Mouse (Mus musculus) gonadal fat pad, adult 2 months (tissue): ENCODE measurements at regions not wholly inside any gene's neighbourhood (a gene's known extent, or its start where the extent isn't known, plus 50 kb on each side); places are given as distances from the start of the nearest gene placed in this dataset.

Experiments used
- DNase-seq: peaks from one replicate; pipeline ENCODE4 v3.0.0-alpha.2; 2012; ENCODE audit warnings: low read depth

DNA sequence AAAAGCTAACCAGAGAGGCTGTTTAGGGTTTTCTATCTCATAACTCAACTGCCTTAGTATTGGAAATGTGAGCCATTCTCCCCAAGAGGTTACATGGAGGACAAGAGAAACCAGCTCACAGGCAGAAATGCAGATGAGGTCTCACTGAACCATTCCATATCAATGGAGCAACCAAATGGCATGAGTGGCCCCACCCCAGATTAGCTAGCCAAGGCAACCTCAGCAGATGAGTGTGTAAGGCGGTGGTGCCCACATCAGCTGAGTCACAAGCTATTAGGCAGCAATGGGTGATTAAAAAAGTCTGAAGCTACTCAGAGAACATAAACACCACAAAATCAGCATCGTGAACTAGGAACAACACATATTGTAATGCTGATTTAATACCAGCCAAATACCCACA, 133.2 kb downstream of the Lpin1 start:
- DNase-seq, result no peak

DNA sequence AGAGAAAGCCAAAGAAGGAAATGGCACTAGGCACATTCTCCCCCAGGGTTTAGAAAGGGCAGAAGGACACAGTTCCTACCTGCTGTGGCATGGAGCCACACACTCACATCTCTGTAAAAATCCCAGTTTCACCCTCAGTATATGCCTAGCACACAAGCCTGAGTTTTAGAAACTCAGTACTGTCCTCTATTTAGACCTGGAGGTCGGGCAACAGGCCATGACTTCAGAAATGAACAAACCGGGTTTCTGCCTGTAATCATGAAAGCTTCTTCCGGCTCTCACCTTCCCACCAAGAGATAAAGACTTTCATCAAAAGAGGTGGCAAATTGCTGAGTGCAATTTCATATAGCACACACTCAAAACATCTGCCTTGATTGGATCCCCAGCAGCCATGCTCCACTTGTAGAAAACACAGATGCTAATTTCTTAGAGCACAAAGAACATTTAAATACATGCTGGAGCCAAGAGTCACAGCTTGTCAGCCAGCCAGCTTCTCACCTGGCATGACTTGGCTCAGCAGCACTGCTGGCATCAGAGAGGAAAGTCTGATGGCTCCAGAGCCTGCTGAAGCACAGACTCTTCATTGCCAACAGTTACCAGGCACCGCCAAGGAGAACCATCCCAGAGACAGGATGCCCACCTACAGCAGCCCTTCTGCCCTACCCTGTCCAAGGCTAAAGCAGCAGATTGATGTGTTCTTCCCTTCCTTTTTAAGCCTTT, 136.2 kb downstream of the Lpin1 start:
- DNase-seq, result no peak

DNA sequence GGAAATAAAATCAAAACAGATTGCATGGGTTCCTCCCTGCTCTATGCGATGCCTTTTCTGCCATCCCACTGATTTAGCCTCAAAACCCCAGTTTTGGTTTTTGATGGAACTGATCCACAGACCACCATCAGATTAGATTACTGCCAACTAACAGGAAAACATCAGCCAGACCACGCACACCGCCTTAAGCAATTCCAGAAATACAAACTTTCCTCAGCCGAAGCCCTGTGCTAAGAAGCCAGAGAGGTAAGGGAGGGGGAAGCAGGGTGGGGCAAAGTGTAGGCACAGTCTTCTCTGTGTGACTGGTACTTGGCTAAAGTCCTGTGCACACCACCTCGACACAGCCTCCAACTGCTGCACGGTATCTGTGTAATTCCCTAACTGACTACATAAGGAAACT, 153.3 kb downstream of the Lpin1 start:
- DNase-seq, result no peak

DNA sequence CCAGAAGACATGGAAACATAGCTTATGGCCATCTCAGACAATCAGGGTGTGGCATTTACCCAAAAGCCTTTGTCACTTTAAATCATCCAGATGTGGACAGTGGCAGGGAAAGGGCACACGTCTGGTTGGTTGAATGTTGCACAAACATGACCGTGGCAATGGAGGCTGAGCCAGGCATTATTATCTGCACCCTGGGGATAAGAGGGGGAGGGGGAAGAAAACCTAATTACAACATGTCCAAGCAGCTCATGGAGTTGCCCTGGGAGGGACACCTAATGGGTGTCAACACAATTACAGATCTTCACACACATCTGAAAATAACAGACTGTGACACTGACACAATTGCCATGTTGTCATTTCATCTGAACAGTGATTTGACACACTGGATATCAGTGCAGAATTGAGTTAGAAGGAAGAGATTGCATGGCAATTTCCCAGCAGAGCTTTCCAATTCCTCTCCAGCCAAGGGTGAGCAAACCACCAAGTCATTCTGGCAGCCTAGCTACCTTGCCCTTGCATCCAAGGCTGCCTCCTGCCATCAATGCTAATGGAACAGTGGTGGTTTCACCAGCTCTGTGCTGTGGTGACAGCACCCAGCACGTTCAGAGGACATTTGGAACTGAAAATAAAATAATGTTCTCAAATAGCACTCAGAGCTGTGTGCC, 159.9 kb downstream of the Lpin1 start:
- no peak for DNase-seq

DNA sequence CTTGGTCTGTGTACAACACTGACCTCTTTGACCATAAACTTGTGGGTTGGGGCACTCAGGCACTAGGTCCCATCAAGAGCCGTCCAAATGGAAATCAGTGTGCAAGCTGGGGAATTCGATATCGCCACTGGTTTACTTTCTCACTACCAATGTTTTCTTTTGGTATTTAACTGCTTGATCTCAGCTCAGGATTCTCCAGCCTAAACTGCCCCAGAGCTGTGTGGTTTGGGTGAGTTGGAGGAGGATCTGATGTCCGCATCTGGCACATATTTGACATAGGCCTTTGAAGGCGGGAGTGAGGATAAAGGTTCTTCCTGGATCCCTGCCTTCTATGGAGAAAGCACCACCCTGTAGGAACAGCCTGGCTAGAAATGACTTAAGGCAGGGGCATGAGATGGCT, 172.0 kb downstream of the Lpin1 start:
- DNase-seq, result no peak

DNA sequence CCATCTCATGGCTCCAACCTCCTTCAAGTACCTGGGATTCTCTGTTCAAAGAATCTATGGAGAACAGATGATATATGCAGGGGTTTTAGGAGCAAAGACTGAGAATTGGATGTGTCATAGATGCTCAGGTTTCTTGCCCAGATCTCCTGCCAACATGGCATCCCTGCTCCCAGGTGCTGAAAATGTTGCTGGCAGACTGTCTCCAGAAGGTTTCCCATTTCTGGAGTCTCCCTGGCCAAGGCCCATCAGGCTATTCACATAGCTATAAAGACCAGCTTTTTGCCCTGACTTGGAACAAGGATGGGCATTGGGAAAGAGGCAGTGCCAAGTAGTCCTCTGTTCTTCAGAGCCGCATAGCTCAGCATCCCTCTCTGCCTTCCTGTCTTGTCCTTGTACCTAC, 173.8 kb downstream of the Lpin1 start:
- no peak for DNase-seq

DNA sequence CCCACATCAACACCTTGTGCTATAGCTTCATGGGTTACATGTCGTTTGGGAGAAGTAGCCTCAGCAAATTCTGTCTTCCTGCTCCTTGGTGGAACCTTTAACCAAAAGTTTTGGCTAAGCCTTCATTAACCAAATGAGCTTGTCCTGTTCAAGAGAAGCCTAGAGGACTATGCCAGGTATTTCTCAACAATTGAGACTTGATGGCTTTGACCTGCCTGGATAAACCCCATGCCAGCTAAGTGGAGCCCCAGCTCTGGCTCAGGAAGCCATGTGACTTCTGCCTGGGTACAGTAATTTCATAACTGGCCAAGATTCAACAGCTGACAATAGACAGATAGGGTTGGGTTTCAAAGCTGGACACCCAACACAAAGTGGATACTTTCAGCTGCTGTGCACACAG, 174.5 kb downstream of the Lpin1 start:
- no peak for DNase-seq

DNA sequence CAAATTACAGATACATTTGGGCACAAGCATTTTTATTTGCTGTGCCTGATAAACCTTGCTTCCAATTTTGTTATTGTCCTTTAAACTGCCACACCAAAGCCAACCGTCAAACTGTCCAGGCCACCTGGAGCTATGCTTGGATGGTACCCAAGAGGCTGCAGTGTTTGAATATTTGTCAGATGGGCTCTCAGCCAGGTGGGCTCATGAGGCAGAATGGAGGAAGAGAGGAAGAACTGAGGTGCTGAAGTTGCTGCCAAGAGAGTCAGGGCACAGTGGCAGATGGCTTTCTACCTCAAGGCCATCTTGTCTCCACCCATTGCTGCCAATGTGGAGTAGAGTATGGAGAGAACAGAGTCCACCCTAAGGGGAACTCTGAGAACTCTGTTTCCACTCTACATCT, 176.0 kb downstream of the Lpin1 start:
- no peak for DNase-seq

DNA sequence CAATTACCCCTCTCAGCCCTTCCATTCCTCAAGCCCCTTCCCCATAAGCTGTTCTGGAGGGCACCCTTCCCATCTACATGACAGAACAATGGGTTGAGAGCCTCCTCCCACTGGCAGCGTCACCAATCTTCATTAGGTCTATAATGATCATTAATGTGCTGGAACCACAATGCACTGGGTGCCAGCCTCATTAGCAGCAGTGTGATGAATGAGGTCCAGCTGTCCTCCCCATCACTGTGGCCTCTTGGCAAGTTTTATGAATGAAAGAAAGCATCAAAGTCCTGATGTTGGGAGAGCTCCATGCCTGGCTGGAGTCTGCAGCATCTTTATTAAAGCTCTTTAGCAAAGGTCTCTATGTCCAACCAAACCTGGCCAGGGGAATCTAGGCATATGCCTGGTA, 176.5 kb downstream of the Lpin1 start:
- DNase-seq, result no peak

DNA sequence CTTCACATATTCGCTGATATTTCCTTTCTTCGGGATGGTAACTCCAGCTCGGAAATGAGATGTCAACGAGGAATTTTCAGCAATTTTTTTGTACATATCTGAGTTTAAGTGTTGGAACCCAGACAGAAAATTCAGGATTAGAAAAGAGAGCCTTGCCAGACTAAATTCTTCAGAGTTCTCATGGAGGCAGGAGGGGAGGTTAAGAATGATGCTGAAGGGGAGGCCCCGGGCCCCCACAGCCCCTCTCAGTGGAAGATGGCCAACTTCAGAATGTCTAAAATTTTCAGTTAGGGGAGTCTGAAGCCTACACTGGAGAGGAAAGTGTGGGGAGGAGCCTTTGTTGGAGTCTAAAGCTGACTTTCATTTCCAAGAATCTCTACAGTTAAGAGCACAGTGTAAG, 184.8 kb downstream of the Lpin1 start:
- DNase-seq, result no peak

DNA sequence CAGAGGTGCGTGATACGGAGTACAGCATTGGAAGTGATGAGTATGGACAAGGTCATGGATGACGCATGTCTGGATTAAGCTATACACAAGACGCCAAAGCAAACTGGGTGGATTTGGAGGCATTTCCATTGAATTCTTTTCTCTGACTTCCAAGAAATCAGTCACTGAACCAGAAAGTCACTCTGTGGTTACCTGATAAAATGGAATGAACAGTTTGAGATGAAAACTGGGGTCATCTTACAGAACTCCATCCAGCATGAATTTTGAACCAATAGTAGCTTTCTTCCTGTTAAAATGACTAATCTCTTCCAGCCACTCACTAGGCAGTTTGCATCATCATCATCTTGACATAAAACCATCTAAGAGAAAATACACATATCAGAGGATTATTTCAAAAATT, 186.2 kb downstream of the Lpin1 start:
- no peak for DNase-seq

DNA sequence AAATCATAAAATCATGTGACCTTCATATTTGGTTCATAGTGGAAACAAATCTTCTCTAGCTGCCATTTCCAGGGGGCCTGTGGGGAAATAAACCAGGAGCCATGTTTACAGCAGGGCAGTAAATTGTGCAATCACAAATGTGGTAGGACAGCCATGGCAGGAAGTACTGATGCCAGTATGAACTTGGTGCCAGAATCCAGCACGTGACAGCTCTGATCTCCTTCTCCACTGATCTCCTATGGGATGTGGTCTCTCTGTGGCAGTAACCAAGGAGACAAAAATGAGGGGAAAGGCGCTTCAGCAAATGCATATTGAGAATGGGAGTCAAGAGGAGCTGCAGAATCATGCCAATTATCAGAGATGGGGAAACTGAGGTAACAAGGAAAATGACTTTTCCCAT, 215.0 kb downstream of the Lpin1 start:
- DNase-seq, result no peak

DNA sequence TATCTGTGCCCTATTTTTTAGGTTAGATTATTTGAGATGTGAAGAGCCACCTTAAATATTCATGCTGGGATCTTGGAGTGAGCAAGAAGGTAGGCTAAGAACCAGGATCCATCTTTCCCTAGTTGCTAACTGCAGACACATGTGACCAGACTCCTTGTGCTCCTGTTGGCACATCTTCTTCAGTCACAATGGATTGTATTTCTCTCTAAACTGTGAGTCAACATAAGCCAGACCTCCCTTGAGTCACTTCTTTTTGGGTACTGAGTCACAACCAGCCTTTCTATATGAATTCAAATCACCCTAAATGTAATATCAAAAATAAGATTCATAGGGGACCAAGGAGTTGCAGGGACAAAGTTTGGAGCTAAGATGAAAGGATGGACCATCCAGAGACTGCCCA, 217.9 kb downstream of the Lpin1 start:
- no peak for DNase-seq

DNA sequence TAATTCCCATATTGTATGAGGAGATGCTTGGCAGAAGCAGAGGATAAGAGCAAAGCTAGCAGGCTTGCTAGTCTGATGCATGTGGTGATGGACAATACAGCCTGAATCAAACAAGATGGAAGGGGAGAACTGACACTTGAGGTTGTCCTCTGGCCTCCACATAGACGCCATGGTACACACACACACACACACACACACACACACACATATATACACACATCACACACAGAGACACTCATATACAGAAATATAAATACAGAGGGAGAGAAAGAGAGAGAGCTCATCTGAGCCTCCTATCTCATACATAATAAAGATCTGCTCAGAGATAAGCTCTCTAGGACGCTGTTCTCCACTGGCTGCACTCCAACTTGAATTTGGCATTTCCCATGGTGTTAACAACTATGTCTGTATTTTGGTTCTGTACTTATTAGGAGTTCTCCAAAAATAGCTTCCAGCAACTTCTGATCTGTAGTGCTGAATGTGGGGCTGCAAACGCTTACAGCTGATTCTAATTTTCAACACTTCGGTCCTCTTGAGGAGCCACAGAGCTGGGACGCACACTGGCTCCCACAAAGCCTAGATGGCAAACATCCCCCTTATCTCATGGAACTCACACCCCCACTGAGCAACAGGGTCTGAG, 219.0 kb downstream of the Lpin1 start:
- DNase-seq, result no peak

DNA sequence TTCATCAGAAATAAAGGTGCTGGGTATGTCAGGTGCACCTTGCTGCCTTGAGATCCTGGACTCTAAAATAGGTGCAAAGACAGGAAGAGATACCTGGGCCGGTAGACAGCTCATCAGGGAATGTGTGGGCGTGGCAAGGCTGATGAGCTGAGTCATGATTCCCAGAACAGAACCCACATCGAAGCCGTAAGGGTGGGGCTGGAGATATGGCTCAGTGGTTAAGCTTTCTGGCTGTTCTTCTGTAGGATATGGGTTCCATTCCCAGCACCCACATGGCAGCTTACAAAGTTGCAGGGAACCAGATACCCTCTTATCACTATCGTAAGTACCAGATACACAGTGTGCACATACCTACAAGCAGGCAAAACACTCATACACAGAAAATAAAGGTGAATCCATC, 219.6 kb downstream of the Lpin1 start:
- DNase-seq, result no peak

DNA sequence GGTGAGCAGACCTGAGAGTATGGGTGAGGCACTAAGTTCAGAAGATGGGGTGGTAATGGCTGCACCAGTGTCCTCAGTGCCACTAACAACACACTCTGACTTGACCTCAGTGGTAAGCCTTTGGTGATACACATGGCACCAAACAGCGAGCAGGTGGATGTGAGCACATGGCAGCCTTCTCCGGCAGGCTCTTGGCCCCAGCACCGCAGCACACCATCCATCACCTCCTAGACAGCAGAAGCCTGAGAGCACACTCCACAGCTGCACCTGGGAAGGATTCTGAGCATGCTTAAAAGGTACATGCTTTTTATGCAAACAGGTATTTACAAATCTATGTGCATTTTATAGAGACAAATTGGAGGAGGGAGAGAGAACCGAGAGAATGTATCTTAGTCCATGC, 223.7 kb downstream of the Lpin1 start:
- DNase-seq, result no peak

DNA sequence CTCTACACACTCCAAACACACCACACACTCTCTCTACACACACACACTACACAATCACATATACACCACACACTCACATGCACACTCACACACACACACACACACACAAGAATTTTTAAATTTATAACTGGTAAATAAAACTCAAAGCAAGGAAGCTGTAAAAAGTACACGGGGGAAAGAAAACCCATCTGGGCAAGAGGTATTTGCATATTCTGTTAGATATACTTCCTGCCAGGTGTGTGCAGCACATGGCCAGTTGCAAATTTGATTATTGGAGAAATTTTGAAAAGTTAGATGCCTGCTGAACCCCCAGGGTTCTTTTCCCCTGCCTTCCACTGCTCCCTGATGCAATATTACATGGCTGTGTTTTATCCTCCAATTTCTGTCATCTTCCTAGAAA, 226.4 kb downstream of the Lpin1 start:
- DNase-seq, result no peak

DNA sequence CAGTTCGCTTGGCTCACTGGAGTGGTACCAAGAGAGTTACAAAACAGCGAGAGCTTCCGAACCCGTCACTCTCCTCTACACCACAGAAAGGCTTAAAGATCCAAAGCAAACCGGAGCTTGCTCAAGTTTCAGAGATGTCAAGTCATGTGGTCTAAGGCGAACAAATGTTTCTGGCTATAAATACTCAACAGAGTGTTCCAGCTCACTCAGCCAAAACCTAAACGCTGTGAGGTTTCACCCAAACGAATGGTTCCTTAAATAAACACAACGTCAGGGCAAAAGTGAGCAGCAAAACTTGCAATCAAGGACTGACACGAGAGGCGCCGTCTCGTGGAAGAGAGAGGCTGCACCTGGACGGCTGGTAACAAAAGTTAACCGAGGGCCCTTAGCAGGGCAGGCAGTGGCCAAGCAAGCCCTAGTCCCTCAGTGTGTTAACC, 227.2 kb downstream of the Lpin1 start:
- no peak for DNase-seq

DNA sequence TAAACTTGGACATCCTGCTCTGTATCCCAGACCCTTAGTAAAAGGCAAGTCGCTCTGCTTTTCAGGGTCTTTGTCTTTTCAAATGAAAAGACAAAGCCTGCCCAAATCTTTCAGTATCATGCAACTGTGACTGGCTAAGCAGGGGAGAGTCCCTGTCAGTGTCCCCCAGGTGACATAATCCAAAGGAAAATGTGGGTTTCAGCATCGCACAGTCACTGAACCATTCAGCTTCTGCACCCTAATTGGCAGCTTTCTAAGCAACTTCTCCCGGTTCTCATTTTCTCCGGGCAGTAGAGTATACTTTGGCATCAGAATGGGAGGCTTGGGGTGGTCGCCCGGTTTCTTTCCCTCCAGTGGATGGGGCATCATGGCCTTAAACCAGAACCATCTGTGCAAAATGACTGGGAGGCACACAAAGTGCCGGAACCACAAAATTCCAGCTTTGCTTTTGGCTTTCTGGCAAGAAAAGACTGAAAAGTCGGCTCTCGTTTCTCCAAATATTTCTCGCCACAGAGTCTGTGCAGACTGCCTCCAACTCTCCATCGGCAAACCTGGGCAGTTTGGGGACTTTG, 228.3 kb downstream of the Lpin1 start:
- DNase-seq, result no peak

DNA sequence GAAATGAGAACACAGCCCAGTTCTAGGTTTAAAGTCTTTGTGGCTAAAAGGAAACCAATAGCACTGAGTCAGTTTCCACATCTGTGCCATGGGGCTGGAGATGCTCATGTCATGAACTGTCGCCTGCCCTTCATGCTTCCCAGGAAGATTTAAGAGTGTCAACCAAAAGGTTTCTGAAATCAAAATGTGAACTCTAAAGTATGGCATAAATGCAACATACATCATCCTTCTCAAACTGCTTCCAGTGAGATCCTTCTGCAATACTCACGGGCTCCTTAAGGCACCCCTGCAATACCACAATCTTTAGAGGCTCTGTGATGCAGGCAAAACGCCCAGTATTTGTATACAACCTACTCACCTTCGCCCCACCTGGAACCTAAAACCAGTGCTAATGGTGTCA, 229.7 kb downstream of the Lpin1 start:
- DNase-seq, result no peak

DNA sequence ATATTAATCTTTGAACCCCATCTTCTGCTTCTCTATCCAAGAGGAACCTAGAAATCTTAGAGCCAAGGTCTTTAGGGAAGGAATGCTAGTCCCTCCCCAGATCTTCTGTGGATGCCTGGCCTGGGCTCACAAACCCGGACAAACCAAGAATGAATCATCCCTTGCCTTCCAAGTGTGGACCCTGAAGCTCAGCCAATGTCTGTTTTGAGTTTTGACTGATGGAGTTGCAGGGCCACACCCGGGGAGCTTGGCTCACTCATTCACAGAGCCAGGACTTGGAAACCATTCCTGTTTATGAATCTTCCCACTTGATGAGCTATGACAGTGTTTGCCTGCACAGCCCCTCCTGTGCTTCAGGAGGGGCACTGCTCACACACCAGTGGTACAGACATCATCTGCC, 230.4 kb downstream of the Lpin1 start:
- no peak for DNase-seq

DNA sequence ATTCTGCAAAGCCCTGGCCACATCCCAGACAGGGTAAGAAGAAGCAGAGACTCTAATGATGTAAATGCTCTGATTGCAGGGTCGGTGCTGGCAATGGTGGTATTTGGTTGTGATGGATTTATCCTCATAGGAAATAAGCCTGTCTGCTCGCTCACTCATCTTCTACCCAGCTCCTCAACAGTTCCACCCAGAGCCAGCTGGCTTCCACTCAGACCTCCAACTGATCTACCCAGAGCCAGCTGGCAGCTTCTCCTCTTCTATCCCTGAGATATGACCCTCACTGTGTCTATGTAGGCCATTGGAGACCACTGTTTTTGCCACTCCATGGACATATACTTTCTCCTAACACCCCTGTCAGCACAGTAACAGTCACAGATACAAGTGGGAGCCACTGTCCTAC, 231.4 kb downstream of the Lpin1 start:
- no peak for DNase-seq

DNA sequence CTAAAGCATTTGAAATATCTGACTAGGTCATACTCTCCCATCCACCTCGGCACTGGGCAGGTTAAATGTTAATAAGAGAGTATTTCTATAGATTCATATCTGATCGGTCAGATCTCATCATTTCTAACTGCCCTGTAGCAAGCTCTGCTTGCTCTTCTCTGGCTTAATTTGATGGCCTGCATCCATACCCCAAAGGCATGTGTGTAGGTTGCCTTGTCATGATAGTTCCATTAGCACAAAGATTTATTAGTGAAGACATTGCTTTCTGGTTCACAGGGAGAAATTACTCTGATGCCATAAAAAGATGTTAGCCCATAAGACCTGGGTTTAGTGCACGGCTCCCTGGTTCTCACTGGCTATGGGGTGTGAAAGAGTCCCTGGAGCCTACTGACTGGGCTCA, 232.3 kb downstream of the Lpin1 start:
- peak; percentile 90 for DNase-seq
